Mouse (Mus musculus) lung, postnatal 10 days (tissue): ENCODE data around the gene Tbc1d22b.
"Not testable (repeated sequence)": the region's sequence is repeated elsewhere in the genome, so short reads cannot be mapped to it uniquely, and the experiment has no call there.

ENCODE experiments used
- DNase-seq: peaks from one replicate; pipeline ENCODE4 v3.0.0; 2021

Gene Tbc1d22b

DNA sequence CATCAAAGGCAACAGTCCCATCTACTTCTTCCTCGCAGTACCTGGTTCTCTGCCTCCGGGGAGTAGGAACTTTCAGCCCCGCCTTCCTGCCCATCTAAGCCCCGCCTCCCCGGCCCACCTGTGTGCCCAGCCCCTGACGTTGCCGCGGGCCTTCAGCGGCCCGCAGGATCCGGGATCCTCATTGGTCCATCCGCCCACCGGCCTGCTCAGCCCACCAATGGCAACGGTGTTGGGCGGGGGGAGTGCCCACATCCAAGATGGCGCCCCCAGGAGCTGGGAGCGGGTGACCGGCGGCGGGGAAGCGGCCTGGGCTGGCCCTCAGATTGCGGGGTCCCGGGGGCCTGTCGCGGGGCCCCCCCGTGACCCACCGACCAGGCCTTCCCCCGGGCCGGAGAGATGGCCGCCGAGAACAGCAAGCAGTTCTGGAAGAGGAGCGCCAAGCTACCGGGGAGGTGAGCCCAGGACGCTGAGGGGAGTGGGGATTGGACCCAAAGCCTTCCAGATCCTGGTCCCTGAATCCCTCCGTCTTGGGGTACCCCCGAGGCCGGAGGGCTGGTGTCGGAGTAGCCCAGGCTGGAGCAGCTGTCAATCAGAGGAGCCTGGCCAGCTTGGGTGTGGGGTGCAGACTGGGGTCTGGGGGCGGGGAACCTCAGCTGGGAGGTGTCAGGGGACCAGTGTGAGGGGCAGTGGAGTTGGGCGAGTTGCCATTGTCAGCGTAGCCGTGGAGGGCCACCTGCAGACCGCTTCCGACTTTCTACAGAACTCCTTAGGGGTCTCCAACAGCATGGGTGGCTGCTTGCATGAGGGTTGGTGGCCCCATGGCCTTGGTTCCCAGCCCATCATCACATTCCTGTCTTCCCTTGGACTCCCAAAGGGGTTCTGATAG lies at the start of gene Tbc1d22b, which contains the start of gene Gm17657:
Tbc1d22b (plus strand) TSS at position 243 of the 886 bp plus-strand sequence.
Gm17657 (minus strand) TSS at position 96 of the 886 bp plus-strand sequence.
- DNase-seq, result peak; percentile 96

- DNase-seq, result no peak
These were observed 49.3 kb upstream of the Tbc1d22b start for GRCm38 (mm10) chr17:29500243-29500740.

GRCm38 (mm10) chr17:29500802-29501469 lies 48.6 kb upstream of the Tbc1d22b start:
- no peak for DNase-seq

GRCm38 (mm10) chr17:29502005-29502668 lies 47.4 kb upstream of the Tbc1d22b start:
- no peak for DNase-seq

GRCm38 (mm10) chr17:29502669-29503665 lies 46.6 kb upstream of the Tbc1d22b start:
- no peak for DNase-seq

GRCm38 (mm10) chr17:29503700-29504099 lies 45.9 kb upstream of the Tbc1d22b start:
- DNase-seq, result no peak

GRCm38 (mm10) chr17:29508927-29509608 lies 40.5 kb upstream of the Tbc1d22b start:
- DNase-seq, result no peak

DNA sequence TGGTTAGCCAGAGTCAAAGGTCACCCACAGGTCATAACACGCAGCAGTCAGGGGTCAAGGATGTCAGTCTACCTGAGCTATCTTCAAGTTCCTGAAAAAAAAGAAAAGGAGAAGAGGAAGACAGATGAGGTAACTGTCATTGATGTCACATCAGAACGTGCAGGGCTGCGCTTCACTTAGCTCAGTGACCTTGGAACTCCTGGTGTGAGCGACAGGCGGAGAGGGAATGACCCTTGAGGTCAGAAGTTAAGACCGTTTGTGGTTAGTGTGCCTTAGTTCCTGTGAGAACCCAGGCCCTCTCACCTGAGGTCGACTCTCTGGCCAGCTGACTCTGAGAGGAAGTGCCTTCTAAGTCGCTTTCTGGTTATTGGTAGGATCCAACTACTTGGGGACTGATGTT lies 38.9 kb upstream of the Tbc1d22b start:
- DNase-seq, result no peak

- peak; percentile 88 for DNase-seq
These were observed 36.4 kb upstream of the Tbc1d22b start for GRCm38 (mm10) chr17:29513044-29513730.

- peak; percentile 88 for DNase-seq
These were observed 35.1 kb upstream of the Tbc1d22b start for GRCm38 (mm10) chr17:29514435-29514834.

GRCm38 (mm10) chr17:29518665-29519064 lies 30.9 kb upstream of the Tbc1d22b start:
- not testable (repeated sequence) for DNase-seq

DNA sequence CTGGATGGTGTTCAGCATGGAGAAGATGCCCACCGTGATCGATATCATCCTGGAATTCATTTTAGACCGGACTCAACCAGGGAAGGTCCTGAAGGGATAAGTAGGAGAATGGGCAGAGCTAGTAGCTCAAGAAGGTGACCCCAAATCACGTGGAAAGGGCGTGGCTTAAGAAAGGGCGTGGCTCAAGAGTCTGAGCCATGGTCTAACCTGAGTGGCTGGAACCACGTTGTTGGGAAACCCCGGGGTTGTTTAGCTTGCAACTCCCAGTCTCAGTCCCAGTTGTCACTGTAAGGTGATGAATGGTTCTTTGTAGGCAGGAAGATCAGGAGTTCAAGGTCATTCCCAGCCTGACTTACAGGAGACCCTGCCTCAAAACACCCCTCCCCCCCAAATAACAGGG lies 29.9 kb upstream of the Tbc1d22b start:
- DNase-seq, result no peak

DNA sequence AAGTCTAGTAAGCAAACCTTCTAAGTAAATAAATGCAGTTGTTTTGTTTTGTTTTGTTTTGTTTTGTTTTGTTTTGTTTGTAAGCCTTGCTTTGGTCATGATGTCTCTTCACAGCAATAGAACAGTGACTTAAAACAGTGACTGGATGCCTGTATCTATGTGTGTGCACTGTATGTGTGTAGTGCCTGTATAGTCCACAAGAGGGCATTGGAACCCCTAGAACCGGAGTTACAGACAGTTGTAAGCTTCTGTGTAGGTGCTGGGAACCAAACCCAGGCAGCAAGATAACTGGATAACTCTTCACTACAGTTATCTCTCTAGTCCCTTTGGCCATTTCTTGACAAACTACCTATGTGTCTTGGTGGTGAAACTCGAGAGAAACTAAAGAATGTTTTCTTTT lies 24.0 kb upstream of the Tbc1d22b start:
- DNase-seq, result no peak

- DNase-seq, result peak; percentile 51
These were observed 20.9 kb upstream of the Tbc1d22b start for GRCm38 (mm10) chr17:29528568-29529187.

GRCm38 (mm10) chr17:29530508-29530907 lies 19.1 kb upstream of the Tbc1d22b start:
- DNase-seq, result no peak

- DNase-seq, result no peak
These were observed 18.3 kb upstream of the Tbc1d22b start for GRCm38 (mm10) chr17:29531278-29531677.

GRCm38 (mm10) chr17:29531757-29532384 lies 17.7 kb upstream of the Tbc1d22b start:
- DNase-seq, result peak; percentile 15

- DNase-seq, result no peak
These were observed 15.7 kb upstream of the Tbc1d22b start for GRCm38 (mm10) chr17:29533866-29534265.

GRCm38 (mm10) chr17:29540426-29540825 lies 9.2 kb upstream of the Tbc1d22b start:
- no peak for DNase-seq

DNA sequence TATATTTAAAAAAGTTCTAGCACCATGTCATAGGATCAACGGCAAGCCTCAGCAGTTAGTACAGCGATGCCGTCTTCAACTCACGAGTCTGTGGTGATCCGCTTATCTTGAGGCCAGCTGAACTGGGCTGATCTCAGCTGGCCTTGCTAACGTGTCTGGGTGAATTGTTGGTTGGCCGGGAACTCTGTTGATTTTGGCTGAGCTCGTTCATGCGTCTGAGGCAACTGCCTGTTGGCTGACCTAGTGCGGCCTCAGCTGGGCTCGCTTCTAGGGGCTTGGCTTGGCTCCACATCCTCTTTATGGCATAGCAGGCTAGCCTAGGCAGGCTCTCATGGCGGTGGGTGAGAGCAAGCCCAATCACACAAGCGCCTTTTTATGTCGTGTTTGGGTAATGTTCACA lies 8.2 kb upstream of the Tbc1d22b start:
- peak; percentile 88 for DNase-seq
